Mouse (Mus musculus): ENCODE data around the gene Ubxn10. TPM values are rescaled to one million over a fixed set of nuclear protein-coding genes. Genes with fewer than 3 reads are reported as not detected.

Gene Ubxn10
- polyA plus RNA-seq, 1 experiment from 2014 or later: 1.3 TPM

DNA sequence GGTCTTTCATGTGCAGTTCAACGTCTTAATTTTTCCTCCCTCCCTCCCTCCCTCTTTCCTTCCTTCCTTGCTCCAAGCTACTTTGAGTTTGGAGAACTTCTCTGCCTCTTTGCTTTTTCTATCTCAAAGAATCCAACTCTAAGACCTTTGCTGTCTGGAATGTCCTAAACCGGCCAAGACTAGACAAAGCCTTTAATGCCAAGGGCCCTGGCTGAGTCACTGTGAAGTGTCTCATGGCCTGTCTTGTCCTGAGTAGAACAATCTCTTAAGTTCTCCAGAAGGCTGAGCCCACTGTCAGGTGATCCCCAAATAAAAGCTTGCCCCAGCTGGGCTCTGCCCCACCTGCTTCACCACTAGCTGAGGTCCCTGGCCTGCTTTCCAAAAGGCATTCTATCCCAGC, 34.9 kb downstream of the Ubxn10 start:
- Histone ChIP-seq H3K36me3 (no peaks in the 10 kb centered on the region), H3K9ac (no peak overlapping the region), H3K4me2 (no peak overlapping the region), H3K4me1 (replicated peaks) (no peaks in the 10 kb centered on the region), H3K27ac (ENCODE audit: poor library complexity, severe bottlenecking) (no peak overlapping the region), H3K4me3 (no peak overlapping the region), H3K27me3 (replicated peaks) (peaks cover 26% of the 10 kb centered on the region), H3K9me3 (replicated peaks) (no peaks in the 10 kb centered on the region; the same call in 1 of the 2 replicates)
- ATAC-seq (ENCODE audit: insufficient number of reproducible peaks, low FRiP score): no peak
- 62% methylated on average over 2 of the region's 2 CpGs for WGBS

DNA sequence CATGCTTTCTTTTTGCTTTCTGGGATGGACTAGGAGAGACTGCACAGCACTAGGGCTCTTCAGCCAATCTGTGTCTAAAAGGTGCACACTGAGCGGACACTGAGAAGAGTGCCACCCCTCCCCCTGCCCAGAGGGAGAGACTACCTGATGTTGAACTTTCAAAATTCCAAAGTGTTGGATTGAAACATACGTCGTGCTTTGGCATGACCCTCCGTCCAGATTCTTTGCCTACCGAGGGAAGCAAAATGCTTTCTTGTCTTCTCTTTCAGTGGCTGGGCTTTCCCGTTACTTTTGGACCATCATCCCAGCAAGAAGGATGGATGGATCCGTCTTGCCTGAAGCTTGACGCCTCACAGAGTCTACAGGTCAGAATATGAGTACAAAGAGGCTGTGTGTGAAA, 35.9 kb downstream of the Ubxn10 start:
- no peaks in the 10 kb centered on the region for H3K36me3 ChIP-seq
- no peaks in the 10 kb centered on the region for H3K4me1 ChIP-seq (replicated peaks)
- peaks cover 34% of the 10 kb centered on the region for H3K27me3 ChIP-seq (replicated peaks)
- H3K9me3 ChIP-seq (replicated peaks): no peaks in the 10 kb centered on the region; the same call in 1 of the 2 replicates
- no peak overlapping the region for H3K9ac ChIP-seq
- H3K4me3 ChIP-seq: no peak overlapping the region
- WGBS: 57% methylated on average over 8 of the region's 8 CpGs
- ATAC-seq (ENCODE audit: insufficient number of reproducible peaks, low FRiP score): no peak
- no peak overlapping the region for H3K27ac ChIP-seq (ENCODE audit: poor library complexity, severe bottlenecking)
- no peak overlapping the region for H3K4me2 ChIP-seq

DNA sequence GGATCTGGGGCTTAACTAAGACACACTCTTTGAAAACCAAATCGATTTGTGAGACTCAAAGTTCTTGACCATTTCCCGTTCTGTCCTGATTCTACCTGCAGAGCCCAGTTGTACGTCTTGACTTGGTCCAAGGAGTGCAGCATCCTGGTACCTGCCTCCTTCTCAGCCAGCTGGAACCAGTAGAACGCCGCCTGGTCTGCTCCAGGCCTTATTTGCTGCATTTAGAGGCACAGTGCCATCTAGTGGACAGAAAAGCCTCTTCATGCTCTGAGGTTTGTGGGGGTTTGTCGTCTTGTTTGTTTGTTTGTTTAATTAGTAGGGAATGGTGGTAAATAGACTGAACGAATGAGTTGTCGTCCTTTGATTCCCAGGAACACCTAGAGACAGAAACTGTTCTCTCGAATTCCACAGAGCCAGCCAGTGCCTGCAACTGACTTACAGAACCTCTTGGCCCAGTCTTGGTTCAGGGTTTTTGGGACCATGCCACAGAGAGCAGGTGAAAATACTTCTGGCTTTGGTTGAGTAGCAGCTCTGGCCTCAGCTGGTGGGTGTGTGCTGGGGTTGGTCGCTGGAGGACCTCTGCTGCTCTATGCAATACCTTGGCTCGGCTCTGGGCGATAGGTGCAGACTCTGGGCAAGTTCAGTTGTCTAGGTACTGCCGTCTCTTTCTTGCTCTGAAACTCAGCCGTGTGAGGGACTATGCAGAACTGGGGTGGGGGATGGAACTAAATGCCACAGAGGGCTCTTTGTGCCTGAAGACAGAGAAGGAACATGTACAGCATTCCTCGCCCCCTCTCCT, 36.6 kb downstream of the Ubxn10 start:
- Histone ChIP-seq H3K36me3 (no peaks in the 10 kb centered on the region), H3K4me3 (no peak overlapping the region), H3K27ac (ENCODE audit: poor library complexity, severe bottlenecking) (no peak overlapping the region), H3K9ac (no peak overlapping the region), H3K27me3 (replicated peaks) (peaks cover 35% of the 10 kb centered on the region), H3K9me3 (replicated peaks) (no peaks in the 10 kb centered on the region; the same call in 1 of the 2 replicates), H3K4me2 (no peak overlapping the region), H3K4me1 (replicated peaks) (no peaks in the 10 kb centered on the region)
- no peak for ATAC-seq (ENCODE audit: insufficient number of reproducible peaks, low FRiP score)
- WGBS: 24% methylated on average over 15 of the region's 15 CpGs

DNA sequence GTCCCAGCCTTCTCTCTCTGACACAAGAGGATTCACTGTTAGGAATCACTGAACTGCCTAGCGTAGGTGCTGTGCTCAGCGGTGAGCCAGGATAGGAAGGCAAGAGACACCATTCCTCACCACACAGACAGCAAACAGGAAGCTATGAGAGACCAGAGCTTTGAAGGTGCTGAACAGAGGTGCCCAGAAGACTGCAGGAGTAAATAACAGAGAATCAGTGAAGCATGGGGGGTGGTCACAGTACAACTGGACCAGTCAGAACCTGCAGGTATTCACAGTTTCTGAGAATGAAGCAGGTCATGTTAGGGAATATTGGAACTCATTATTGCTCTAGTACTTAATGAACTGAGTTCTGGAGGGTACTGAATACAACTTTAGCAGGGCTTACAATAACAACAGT, 38.7 kb downstream of the Ubxn10 start:
- no peaks in the 10 kb centered on the region; the same call in 1 of the 2 replicates for H3K9me3 ChIP-seq (replicated peaks)
- no peak overlapping the region for H3K9ac ChIP-seq
- no peaks in the 10 kb centered on the region for H3K4me1 ChIP-seq (replicated peaks)
- WGBS: 61% methylated on average over 2 of the region's 2 CpGs
- no peak overlapping the region for H3K4me3 ChIP-seq
- H3K4me2 ChIP-seq: no peak overlapping the region
- peaks cover 45% of the 10 kb centered on the region for H3K27me3 ChIP-seq (replicated peaks)
- no peaks in the 10 kb centered on the region for H3K36me3 ChIP-seq
- ATAC-seq (ENCODE audit: insufficient number of reproducible peaks, low FRiP score): no peak
- H3K27ac ChIP-seq (ENCODE audit: poor library complexity, severe bottlenecking): no peak overlapping the region

DNA sequence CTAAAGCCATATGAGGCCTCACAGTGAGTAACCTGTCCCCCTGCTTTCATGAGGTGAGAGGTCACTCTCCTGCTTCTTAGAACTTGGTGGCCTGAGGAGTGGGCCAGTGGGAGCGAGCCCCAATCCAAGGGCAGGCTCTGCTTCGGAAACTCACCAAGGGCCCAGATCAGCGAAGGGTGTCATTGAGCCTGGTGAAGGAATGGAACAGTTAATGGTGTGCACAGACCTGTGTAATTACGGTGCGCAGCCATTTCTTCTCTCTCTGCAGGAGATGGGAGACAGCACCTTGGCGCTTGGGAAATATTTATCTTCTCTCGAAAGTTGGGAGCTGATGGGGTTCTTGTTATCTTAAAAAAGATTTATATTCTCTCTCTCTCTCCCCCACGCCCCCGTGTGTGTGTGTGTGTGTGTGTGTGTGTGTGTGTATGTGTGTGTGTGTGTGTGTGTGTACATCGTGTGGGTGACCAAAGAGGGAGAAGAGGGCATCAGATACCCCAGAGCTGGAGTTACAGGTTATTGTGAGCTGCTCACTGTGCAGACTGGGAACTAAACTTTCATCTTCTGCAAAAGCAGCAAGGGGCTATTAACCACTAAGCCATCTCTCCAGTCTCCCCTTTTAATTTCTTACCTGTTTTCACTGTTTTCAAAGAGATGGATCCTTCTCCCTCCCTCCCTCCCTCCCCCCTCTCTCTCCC, 39.7 kb downstream of the Ubxn10 start:
- H3K36me3 ChIP-seq: no peaks in the 10 kb centered on the region

DNA sequence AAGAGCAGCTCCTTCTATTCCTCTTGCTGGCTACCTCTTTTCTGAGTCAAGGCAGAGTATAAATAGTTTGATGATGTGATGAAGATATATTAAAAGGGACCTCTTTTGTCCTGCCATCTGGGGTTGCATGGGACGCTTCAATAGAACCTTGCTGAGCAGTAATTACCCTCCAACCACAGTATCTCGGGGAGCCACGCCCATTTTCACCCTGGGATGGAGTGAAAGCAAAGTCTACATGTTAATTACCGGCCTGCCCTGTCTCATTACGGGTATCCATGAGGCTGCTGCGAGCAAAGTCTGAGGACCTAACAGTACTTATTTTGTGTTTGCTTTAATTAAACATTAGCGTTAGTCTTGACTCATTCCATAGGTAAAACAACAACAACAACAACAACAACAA, 40.2 kb downstream of the Ubxn10 start:
- H3K36me3 ChIP-seq: no peaks in the 10 kb centered on the region
- H3K4me1 ChIP-seq (replicated peaks): no peaks in the 10 kb centered on the region
- H3K4me3 ChIP-seq: no peak overlapping the region
- no peak for ATAC-seq (ENCODE audit: insufficient number of reproducible peaks, low FRiP score)
- H3K4me2 ChIP-seq: no peak overlapping the region
- 48% methylated on average over 7 of the region's 7 CpGs for WGBS
- H3K27ac ChIP-seq (ENCODE audit: poor library complexity, severe bottlenecking): no peak overlapping the region
- H3K27me3 ChIP-seq (replicated peaks): peaks cover 49% of the 10 kb centered on the region
- no peak overlapping the region for H3K9ac ChIP-seq
- H3K9me3 ChIP-seq (replicated peaks): no peaks in the 10 kb centered on the region; the same call in 1 of the 2 replicates

More for the DNA sequence above, 39.7 kb downstream of the Ubxn10 start:
- H3K9me3 ChIP-seq (replicated peaks): no peaks in the 10 kb centered on the region; the same call in 1 of the 2 replicates
- H3K27me3 ChIP-seq (replicated peaks): peaks cover 44% of the 10 kb centered on the region
- no peaks in the 10 kb centered on the region for H3K4me1 ChIP-seq (replicated peaks)
- ATAC-seq (ENCODE audit: insufficient number of reproducible peaks, low FRiP score): no peak
- H3K27ac ChIP-seq (ENCODE audit: poor library complexity, severe bottlenecking): no peak overlapping the region
- no peak overlapping the region for H3K9ac ChIP-seq
- H3K4me3 ChIP-seq: no peak overlapping the region
- no peak overlapping the region for H3K4me2 ChIP-seq
- 63% methylated on average over 7 of the region's 10 CpGs for WGBS

DNA sequence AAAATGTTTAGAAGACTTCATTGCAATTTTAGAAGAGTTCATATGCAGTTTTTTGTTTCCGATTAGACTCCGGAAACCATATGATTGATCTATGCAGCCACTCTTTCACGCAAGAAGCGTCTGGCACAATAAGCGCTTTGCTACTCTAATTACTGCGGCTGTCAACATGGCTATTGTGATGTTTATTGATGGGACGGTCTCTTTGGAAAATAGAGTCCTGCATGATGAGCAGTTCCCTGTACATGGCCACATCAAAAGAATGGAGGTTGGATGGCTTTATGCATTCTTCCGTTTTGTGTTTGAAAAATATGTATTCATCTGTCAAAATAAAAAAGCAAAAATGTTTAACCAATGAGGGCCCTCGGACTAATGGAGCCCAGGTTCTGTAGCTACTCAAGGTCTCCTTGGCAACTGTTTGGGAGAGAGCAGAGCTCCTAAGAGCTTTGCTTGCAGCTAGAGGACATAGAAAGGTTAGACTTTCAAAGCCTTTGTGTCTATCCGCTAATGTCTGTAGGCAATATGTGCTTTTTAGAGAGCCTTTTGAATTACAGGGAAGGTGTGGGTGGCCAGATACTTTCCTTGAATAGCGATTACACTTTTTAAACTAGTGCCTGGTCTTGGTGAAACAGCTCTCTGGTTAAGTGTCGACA, 43.8 kb downstream of the Ubxn10 start:
- Histone ChIP-seq H3K9me3 (replicated peaks) (no peaks in the 10 kb centered on the region), H3K4me1 (replicated peaks) (no peaks in the 10 kb centered on the region), H3K9ac (no peak overlapping the region), H3K36me3 (no peaks in the 10 kb centered on the region), H3K4me3 (no peak overlapping the region), H3K27me3 (replicated peaks) (peaks cover 84% of the 10 kb centered on the region), H3K4me2 (no peak overlapping the region), H3K27ac (ENCODE audit: poor library complexity, severe bottlenecking) (no peak overlapping the region)
- 65% methylated on average over 12 of the region's 12 CpGs for WGBS
- ATAC-seq (ENCODE audit: insufficient number of reproducible peaks, low FRiP score): no peak

DNA sequence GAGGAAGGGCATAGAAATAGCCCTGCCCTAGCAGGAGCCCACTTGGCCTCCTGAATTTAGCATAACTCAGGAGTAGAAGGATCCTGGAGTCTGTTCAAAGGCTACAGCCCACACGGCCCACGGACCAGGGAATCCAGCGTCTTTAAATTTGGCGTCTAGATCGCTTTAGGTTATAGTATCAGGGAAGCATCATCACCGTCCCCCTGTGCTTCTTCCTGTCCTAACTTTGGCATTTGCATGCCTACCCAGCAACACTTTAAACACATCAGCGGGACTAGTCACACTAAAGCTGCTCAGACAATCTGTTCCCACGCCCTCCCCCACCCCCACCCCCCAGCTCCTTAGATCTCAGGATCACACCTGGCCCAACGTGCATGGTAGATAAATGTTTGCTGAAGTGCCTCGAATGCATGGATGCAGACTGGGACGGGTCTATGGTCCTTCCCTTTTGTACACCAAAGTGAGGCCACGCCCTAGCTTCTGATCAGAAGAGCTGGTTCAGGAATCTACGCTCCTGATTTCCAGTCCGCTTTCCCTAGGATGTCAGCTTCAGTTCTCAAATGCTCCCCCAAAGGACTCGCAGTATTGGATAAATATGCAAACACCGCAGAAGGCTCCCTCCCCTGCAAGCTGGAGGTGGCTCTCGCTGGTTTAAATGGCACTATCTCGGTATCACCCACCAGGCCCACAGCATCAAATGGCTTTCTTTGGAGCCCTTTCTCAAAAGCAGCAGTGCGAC, 45.4 kb downstream of the Ubxn10 start:
- H3K4me3 ChIP-seq: no peak overlapping the region
- no peak overlapping the region for H3K4me2 ChIP-seq
- no peaks in the 10 kb centered on the region for H3K36me3 ChIP-seq
- ATAC-seq (ENCODE audit: insufficient number of reproducible peaks, low FRiP score): no peak
- WGBS: 4% methylated on average over 19 of the region's 19 CpGs
- no peak overlapping the region for H3K9ac ChIP-seq
- no peaks in the 10 kb centered on the region for H3K4me1 ChIP-seq (replicated peaks)
- H3K9me3 ChIP-seq (replicated peaks): no peaks in the 10 kb centered on the region
- H3K27ac ChIP-seq (ENCODE audit: poor library complexity, severe bottlenecking): no peak overlapping the region
- H3K27me3 ChIP-seq (replicated peaks): peaks cover 86% of the 10 kb centered on the region

DNA sequence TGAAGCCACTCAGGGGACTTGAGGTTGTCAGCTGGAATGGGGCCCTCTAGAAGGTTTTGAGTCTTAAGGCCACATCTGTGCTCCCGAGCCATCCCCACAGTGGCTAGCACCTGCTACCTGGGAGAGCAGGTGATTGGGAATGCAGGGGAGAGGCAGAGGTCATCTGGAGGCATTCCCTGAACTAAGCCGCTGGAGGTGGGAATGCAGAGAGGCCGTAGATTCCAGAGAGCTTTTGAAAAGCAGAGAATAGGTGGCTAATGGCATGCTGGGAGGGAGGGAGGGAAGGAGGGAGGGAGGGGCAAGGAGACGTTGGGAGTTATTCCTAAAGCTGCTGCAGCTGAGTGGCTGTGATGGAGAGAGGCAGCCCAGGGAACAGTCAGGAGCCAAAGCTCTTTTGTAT, 46.4 kb downstream of the Ubxn10 start:
- Histone ChIP-seq H3K9me3 (replicated peaks) (no peaks in the 10 kb centered on the region), H3K4me2 (no peak overlapping the region), H3K4me3 (no peak overlapping the region), H3K4me1 (replicated peaks) (no peaks in the 10 kb centered on the region), H3K36me3 (no peaks in the 10 kb centered on the region), H3K27me3 (replicated peaks) (peaks cover 88% of the 10 kb centered on the region), H3K9ac (no peak overlapping the region), H3K27ac (ENCODE audit: poor library complexity, severe bottlenecking) (no peak overlapping the region)
- WGBS: 3% methylated on average over 4 of the region's 4 CpGs
- no peak for ATAC-seq (ENCODE audit: insufficient number of reproducible peaks, low FRiP score)

DNA sequence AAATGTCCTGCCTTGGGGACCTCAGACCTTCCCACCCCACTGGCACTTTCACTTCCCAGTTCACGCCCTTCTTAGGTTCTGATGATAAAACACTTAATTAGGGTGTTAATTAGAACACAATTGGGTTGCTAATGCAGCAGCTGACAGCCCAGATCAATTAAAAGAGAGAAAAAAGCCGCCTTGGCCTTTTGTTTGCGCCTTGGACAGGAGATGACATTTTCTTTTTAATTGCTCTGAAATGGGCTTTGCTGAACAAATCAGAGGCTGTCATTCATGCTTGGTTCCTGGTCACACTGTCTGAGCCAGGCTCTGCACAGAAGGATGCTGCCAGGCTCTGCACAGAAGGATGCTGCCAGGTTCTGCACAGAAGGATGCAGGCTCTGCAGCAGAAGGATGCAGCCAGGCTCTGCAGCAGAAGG, 47.9 kb downstream of the Ubxn10 start:
- H3K4me1 ChIP-seq (replicated peaks): no peaks in the 10 kb centered on the region
- no peaks in the 10 kb centered on the region for H3K36me3 ChIP-seq
- no peak overlapping the region for H3K9ac ChIP-seq
- no peak overlapping the region for H3K4me3 ChIP-seq
- peaks cover 90% of the 10 kb centered on the region for H3K27me3 ChIP-seq (replicated peaks)
- H3K9me3 ChIP-seq (replicated peaks): no peaks in the 10 kb centered on the region
- WGBS: 23% methylated on average over 3 of the region's 3 CpGs
- H3K27ac ChIP-seq (ENCODE audit: poor library complexity, severe bottlenecking): no peak overlapping the region
- no peak overlapping the region for H3K4me2 ChIP-seq
- ATAC-seq (ENCODE audit: insufficient number of reproducible peaks, low FRiP score): no peak

DNA sequence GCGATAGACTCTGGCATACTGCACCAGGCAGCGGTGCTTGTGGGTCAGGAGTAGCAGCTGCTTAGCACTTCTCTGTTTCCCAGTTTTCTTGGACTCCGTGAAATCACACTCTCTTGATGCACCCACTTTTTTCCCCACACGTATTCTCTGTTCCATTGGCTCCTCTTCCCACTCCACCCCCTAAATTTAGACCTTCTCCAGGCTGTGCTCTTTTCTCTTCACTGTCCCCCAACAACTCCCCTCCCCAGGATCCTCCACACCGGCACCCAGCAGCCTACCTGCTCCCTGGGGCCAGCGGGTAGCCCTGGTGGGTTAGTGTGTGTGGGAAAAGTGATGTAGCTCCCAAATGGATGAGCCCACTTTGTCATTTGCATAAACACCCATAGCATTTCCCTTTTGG, 51.2 kb downstream of the Ubxn10 start:
- no peak for ATAC-seq (ENCODE audit: insufficient number of reproducible peaks, low FRiP score)
- WGBS: 66% methylated on average over 6 of the region's 6 CpGs
- peaks cover 63% of the 10 kb centered on the region for H3K27me3 ChIP-seq (replicated peaks)

More for the DNA sequence above, 51.2 kb downstream of the Ubxn10 start:
- Histone ChIP-seq H3K4me1 (replicated peaks) (no peaks in the 10 kb centered on the region), H3K4me2 (no peak overlapping the region), H3K4me3 (no peak overlapping the region), H3K36me3 (no peaks in the 10 kb centered on the region), H3K9me3 (replicated peaks) (peaks cover 4% of the 10 kb centered on the region; the same call in 1 of the 2 replicates), H3K27ac (ENCODE audit: poor library complexity, severe bottlenecking) (no peak overlapping the region), H3K9ac (no peak overlapping the region)
